Mouse (Mus musculus): ENCODE measurements at regions not wholly inside any gene's neighbourhood (a gene's known extent, or its start where the extent isn't known, plus 50 kb on each side); places are given as distances from the start of the nearest gene placed in this dataset.

DNA sequence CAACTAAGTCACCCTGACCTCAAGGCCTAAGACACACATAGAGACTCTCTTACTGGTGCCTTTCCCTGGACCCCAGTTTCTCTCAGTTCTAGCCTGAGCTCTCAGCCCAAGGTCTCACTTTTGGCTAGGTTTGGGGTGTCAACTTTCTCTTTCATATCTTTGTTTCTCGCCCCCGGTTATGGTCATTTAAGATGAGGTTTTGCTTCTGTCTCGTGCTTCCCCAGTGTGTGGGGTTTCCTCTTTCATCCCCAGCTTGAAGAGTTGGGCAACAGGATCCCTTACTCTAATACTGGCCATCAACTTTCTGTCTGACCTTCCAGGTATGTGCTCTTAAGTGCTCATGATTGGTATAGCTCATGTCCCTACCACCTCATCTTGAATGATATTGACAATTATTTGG is 67.5 kb downstream of the Lmo4 start:
- no peak for DNase-seq (ENCODE audit: low spot score in 2 of 2)

- no peak for DNase-seq (ENCODE audit: low spot score in 2 of 2)
Measured at GRCm38 (mm10) chr3:144136432-144136831, 68.6 kb downstream of the Lmo4 start.

GRCm38 (mm10) chr3:144135646-144136045 is 69.4 kb downstream of the Lmo4 start:
- DNase-seq (ENCODE audit: low spot score in 2 of 2): no peak

- no peak for DNase-seq (ENCODE audit: low spot score in 2 of 2)
Measured at GRCm38 (mm10) chr3:144128042-144128441, 77.0 kb downstream of the Lmo4 start.

GRCm38 (mm10) chr3:144124353-144124752 is 80.7 kb downstream of the Lmo4 start:
- DNase-seq (ENCODE audit: low spot score in 2 of 2): peak in 1 of 2 experiments; percentile 18

GRCm38 (mm10) chr3:144123361-144124072 is 81.5 kb downstream of the Lmo4 start:
- DNase-seq (ENCODE audit: low spot score in 2 of 2): no peak

DNA sequence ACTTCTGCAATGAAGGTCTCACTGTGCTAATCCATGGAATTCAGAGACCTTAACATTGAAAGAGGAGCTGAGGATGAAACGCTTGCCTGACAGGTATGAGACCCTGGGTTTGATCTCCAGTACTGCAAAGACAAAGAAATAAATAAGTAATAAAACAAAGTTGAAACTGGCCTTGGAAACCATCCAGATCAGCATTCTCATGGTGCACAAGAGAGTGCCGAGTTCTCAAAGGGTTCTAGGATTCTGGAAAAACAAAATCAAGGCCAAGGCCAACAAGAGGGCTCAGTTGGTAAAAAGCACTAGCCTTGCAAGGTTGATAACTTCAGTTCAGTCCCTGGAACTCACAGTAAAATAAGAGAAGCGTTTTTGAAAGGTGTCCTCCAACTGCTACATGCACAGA is 85.9 kb downstream of the Lmo4 start:
- DNase-seq (ENCODE audit: low spot score in 2 of 2): no peak

GRCm38 (mm10) chr3:144113672-144114645 is 91.1 kb downstream of the Lmo4 start:
- no peak for DNase-seq (ENCODE audit: low spot score in 2 of 2)

DNA sequence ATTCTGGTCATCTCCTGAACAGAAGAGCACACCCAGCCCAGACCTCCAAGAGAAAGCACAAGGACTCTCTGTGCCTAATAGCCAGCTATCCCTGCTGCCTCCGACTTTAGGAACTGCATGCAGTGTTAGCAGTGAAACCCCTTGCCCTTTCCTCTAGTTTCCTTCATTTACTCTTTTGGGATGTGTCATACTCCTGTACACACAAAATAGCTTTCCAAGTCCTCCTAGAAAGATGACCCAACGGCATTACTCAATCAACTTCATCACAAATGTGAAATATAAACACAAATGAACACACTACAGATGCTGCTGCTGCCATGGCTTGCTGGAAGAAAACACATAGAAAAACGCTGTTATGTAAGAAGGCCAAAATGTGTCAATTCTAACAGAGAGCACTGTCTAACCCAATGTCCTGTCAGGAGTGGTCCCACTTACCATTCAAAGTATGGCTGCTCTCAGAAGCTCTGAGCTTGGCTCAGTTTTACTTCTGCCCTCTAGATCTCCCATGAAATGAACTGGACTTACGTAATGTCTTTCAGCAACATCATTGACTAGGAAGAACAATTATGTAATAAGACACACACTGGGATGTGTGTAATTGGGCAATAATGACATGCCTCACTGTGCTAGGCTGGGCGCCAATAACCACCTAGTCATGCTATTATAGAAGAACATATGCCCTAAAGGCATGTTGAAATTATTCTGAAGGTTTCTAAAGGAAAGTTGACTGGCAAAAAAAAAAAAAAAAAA is 94.5 kb downstream of the Lmo4 start:
- DNase-seq (ENCODE audit: low spot score in 2 of 2): no peak

DNA sequence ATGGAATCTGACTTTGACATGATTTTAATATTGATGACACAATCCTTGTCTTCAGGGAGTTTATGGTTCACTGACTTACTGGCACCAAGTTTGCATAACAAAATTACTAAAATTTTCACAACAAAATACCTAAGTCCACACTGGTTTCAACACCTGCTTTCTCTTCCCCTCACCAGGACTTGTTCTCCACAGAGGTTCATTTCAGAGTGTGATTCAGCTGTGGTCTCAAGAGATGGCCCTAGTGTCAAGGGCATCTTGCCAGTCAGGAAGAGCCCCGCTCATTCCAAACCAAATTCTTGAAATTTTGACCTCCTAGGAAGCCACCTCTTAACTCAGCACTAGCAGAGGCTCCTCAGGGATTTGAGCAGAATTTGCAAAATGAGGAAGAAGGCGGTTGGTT is 95.3 kb downstream of the Lmo4 start:
- DNase-seq (ENCODE audit: low spot score in 2 of 2): no peak

DNA sequence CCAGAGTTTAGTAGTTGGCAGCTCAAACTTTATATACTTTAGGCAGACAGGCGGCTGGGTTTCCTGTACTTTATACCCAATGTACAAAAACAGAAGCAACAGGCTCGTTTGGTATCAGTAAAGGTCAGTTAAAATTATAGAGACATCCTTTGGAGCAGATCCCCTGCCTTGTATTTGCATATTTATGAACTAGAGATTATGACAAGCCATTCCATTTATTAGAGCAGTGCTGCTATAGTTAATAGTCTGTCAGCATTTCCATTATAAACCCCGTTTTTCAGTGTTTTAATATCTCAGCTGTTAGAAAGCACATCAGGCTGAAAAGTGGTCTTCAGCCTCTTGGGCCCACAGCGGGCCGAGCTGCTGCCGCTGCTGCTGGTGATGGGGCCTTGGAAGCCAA is 96.7 kb downstream of the Lmo4 start:
- DNase-seq (ENCODE audit: low spot score in 2 of 2): no peak

DNA sequence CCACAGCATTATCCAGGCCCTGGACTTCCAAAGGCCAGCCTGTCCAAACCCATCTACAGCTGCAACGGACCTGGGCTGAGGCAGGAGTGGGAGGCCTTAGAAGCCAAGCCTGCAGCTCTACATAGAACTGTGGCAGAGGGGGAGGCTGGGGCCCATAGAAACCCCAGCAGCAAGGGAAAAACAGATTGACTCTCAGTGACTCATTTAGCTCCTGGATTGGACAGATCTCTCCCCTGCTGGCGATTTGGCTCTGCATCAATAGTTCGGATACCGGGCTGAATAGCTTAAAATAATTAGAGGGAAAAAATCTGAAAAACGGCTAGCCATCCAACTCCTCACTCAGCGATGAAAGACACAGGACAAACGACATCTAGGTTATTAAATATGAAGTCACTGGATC is 97.4 kb downstream of the Lmo4 start:
- peak; percentile 6 to 47 for DNase-seq (ENCODE audit: low spot score in 2 of 2)

- DNase-seq (ENCODE audit: low spot score in 2 of 2): no peak
Measured at GRCm38 (mm10) chr3:144104366-144104765, 100.7 kb downstream of the Lmo4 start.

GRCm38 (mm10) chr3:144099444-144099843 is 105.6 kb downstream of the Lmo4 start:
- DNase-seq (ENCODE audit: low spot score in 2 of 2): no peak

- no peak for DNase-seq (ENCODE audit: low spot score in 2 of 2)
Measured at GRCm38 (mm10) chr3:144098762-144099161, 106.3 kb downstream of the Lmo4 start.

DNA sequence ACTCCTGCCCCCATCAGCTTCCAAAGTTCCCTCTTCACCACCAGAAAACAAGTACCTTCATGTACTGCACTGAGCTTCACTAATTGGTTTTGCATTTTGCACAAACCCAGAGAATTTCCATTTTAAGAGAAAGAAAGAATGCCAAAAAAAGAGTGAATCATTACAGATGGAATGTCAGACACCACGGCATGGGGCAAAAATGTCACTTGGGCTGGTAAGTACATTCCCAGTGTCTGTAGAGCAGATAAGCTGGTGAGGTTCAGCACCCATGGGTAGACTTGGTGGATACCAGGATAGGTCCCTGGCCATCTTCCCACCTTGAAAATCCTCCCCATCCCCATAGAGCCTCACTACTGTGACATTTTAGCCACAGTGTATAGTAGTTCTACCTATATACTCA is 113.8 kb downstream of the Lmo4 start:
- no peak for DNase-seq (ENCODE audit: low spot score in 2 of 2)

DNA sequence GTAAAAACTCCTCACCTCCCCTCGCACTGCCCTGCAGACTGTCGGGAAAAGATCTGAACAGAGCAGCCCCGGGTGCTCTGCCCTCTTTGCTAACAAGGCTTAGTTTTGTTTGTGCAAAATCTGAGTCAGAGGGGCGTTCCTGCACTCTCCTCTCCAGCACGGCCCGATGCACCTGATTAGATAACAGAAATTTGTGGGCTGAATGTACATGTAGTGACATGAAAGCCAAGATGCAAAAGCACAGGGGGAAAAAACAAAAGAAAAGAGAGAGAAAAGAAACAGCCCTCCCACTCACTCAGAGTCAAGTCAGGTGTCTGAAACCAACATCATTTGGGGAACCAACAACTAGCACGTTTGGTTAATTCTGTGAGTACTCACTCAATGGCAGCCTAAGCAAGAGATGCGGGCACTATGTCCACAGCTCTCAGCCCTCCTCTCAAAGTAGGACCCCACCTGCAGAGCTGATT is 115.2 kb downstream of the Lmo4 start:
- DNase-seq (ENCODE audit: low spot score in 2 of 2): no peak

- DNase-seq (ENCODE audit: low spot score in 2 of 2): no peak
Measured at GRCm38 (mm10) chr3:144088261-144088884, 116.6 kb downstream of the Lmo4 start.

DNA sequence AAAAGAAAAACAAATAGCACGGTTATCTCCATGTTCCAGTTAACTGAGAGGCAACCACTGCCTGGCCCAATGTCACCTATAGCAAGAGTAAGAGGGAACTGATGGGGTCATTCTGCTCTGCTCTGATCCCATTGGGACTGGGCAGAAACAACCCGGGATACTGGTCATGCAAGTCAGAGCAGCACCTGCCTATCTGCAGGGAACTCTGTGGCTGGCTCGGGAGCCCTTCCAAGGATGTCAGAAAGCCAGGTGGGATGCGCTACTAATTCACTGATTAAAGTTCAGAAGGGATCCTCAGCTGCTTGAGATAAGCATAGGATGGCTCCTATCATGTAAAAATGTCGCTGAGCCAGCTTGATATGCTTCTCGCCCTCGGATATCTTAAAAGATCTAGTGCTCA is 117.2 kb downstream of the Lmo4 start:
- no peak for DNase-seq (ENCODE audit: low spot score in 2 of 2)

DNA sequence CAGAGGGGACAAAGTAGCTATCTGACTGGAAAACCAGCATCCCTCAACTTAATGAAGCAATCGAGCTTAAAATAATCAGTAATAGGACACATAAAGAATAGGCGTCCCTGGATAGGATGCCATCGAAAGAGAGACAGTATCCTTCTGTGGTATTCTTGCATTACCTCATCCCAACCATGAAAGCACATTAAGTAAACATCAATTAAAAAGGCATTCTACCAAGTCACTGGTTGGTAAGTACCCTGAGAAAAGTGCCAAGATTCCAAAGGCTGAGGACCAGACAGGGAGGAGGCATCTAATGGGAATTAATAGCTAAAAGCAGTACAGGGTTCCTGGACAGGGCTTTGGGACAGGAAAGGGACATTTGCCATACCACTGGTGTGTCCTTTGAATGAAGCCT is 118.8 kb downstream of the Lmo4 start:
- no peak for DNase-seq (ENCODE audit: low spot score in 2 of 2)

- no peak for DNase-seq (ENCODE audit: low spot score in 2 of 2)
Measured at GRCm38 (mm10) chr3:144079960-144080359, 125.1 kb downstream of the Lmo4 start.

All from left cerebral cortex, adult 8-10 months (tissue).